Mouse (Mus musculus): ENCODE results near the gene Ranbp2. TPM values are rescaled to one million over a fixed set of nuclear protein-coding genes. Genes with fewer than 3 reads are reported as not detected.

Gene Ranbp2
- polyA plus RNA-seq (2015; fragmentation: Illumina TruSeq; extraction: RNeasy Lipid Tissue Mini Kit (QIAGEN cat#74804); ENCODE audit: insufficient read depth, low replicate concordance) = 95.8 TPM

DNA sequence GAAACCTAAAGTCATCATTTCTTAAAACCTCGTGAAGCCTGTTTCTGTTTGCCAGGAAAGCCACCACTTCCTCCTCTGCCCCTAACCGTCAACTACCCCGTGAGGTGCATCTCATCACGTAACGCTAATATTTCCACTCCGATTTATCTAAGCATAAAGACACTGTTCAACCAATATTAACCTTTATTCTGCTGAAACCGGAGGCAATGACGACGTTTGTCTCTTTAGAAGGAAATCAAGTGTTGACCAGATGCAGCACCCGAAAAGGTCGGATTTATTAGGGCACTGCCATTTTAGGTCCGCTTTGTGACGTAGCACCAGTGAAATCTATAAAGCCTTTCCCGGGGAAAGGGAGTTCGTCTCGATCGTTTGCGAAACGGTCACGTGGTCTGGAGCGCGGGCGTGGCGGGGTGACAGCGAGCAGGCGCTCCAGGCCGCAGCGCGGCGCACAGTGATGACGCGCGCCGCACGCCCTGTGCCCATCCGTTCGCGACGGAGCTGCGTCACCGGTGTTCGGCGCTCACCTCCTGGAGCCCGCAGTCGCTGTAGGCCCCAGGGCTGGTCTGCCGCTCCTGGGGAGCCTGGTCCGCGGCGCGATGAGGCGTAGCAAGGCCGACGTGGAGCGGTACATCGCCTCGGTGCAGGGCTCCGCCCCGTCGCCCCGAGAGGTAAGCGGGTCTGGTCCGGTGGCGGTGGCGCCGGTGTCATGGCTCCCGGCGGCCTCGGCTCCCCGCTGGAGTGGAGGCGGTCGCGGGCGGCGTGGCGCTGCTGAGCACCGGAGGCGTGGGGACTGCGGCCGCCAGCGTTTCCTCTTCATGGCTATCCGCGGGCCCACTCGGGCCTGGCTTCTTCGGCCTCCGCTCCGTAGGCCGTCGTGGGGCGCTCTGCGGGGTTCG is at the start of gene Ranbp2:
Gene Ranbp2, plus strand, starts transcription at position 537 of the 896 bp plus-strand sequence.

DNA sequence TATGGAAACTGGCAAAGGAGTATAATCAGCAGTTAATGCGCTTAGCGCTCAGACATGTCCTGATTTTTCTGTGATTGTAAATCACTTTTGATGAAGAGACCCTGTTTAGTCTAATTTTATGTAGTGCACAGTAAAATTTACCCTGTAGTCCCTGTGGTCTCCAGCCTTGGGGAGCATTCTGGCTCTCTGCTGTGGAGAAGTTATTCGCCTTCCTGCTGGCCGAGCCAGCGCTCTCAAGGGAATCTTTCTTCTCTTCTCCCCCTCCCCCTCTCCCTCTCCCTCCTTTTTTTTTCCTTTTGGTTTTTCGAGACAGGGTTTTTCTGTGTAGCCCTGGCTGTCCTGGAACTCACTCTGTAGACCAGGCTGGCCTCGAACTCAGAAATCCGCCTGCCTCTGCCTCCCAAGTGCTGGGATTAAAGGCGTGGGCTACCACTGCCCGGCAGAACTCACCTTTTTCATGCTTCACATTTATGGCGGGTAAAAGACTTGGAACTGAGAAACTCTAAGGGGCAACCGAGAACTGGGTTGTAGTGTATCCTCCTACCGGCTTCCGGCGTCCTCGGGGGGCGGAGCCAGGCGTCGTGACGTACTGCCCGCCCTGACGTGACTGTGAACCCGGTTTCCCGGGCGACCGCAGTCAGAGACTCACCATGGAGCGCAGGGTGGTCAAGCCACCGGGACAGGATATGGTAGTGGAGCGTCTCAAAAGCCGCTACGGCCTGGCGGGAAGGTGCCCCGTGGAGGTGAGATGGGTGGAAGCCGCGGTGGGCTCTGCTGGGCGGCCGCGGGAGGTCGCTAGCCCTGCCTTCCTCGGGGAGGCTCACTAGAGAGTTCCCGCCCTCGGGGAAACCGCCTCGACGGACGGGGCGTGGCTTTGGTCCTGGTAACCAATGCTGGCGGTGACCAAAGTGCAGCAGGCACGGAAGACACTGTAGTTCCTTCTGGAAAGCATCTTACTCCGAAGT is 50.9 kb downstream of the Ranbp2 start, which contains the start of gene Ccdc138:
Gene Ccdc138, plus strand, starts transcription at position 629 of the 965 bp plus-strand sequence.

Other genes starting within 250 kb of the Ranbp2 start
- gene AW822073, start 222.0 kb upstream of the Ranbp2 start, polyA plus RNA-seq (2015; fragmentation: Illumina TruSeq; extraction: RNeasy Lipid Tissue Mini Kit (QIAGEN cat#74804); ENCODE audit: insufficient read depth, low replicate concordance) = not detected
- not detected for gene Duxf3, start 214.2 kb upstream of the Ranbp2 start, polyA plus RNA-seq (2015; fragmentation: Illumina TruSeq; extraction: RNeasy Lipid Tissue Mini Kit (QIAGEN cat#74804); ENCODE audit: insufficient read depth, low replicate concordance)
- gene Gm4981, start 210.2 kb upstream of the Ranbp2 start, polyA plus RNA-seq (2015; fragmentation: Illumina TruSeq; extraction: RNeasy Lipid Tissue Mini Kit (QIAGEN cat#74804); ENCODE audit: insufficient read depth, low replicate concordance) = not detected
- gene Gcc2, start 191.4 kb upstream of the Ranbp2 start, polyA plus RNA-seq (2015; fragmentation: Illumina TruSeq; extraction: RNeasy Lipid Tissue Mini Kit (QIAGEN cat#74804); ENCODE audit: insufficient read depth, low replicate concordance) = 31.2 TPM
- 106 TPM for gene Lims1, start 123.5 kb upstream of the Ranbp2 start, polyA plus RNA-seq (2015; fragmentation: Illumina TruSeq; extraction: RNeasy Lipid Tissue Mini Kit (QIAGEN cat#74804); ENCODE audit: insufficient read depth, low replicate concordance)
- 3.8 TPM for gene Ccdc138, start 51.0 kb downstream of the Ranbp2 start, polyA plus RNA-seq (2015; fragmentation: Illumina TruSeq; extraction: RNeasy Lipid Tissue Mini Kit (QIAGEN cat#74804); ENCODE audit: insufficient read depth, low replicate concordance)
- gene Edar, start 228.7 kb downstream of the Ranbp2 start, polyA plus RNA-seq (2015; fragmentation: Illumina TruSeq; extraction: RNeasy Lipid Tissue Mini Kit (QIAGEN cat#74804); ENCODE audit: insufficient read depth, low replicate concordance) = 0.61 TPM